Mouse (Mus musculus): ENCODE measurements around the gene Rhbdd1. TPM values are rescaled to one million over a fixed set of nuclear protein-coding genes. Genes with fewer than 3 reads are reported as not detected.

Gene Rhbdd1
- polyA plus RNA-seq, 1 experiment from 2014 or later = 8.9 TPM

DNA sequence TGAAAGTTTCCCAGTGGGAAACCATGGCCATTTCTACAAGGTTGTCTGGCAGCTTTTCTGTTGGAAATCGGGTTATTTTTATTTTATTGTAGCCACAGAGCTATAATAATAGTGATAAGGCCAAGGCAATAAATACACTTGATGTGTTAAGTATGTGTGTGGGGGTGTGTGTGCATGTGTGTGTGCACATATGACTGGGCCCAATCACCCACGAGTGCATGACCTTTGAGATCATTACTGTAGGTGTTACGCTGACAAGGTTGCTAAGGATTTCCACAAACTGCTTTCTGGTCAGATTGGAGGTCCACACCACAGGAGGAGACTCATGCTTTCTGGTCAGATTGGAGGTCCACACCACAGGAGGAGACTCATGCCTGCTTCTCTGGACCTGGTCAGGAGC lies 18.3 kb downstream of the Rhbdd1 start:
- H3K9me3 ChIP-seq (replicated peaks; ENCODE audit: control insufficient read depth, low read length) = no peaks in the 10 kb centered on the region
- H3K4me2 ChIP-seq (ENCODE audit: low read depth, low read length) = no peak overlapping the region
- 81% methylated on average over 3 of the region's 3 CpGs for WGBS
- no peak overlapping the region for H3K4me3 ChIP-seq (ENCODE audit: low read length)
- no peaks in the 10 kb centered on the region for H3K4me1 ChIP-seq (ENCODE audit: control insufficient read depth, insufficient read depth, low read length)
- no peaks in the 10 kb centered on the region for H3K36me3 ChIP-seq (ENCODE audit: control insufficient read depth, insufficient read depth)
- no peak overlapping the region for H3K9ac ChIP-seq (ENCODE audit: low read length)
- H3K27ac ChIP-seq (ENCODE audit: low read length) = no peak overlapping the region
- H3K27me3 ChIP-seq (ENCODE audit: control insufficient read depth, insufficient read depth, low read length) = no peaks in the 10 kb centered on the region
- ATAC-seq (replicated peaks; ENCODE audit: extremely low read depth, insufficient read depth, low FRiP score) = no peak

- H3K9me3 ChIP-seq (replicated peaks; ENCODE audit: control insufficient read depth, low read length) = no peaks in the 10 kb centered on the region
- H3K36me3 ChIP-seq (ENCODE audit: control insufficient read depth, insufficient read depth) = no peaks in the 10 kb centered on the region
- WGBS = 87% methylated on average over 2 of the region's 2 CpGs
- H3K4me2 ChIP-seq (ENCODE audit: low read depth, low read length) = no peak overlapping the region
- no peak for ATAC-seq (replicated peaks; ENCODE audit: extremely low read depth, insufficient read depth, low FRiP score)
- H3K27me3 ChIP-seq (ENCODE audit: control insufficient read depth, insufficient read depth, low read length) = peaks cover 8% of the 10 kb centered on the region; the same call in 1 of the 2 replicates
- no peak overlapping the region for H3K9ac ChIP-seq (ENCODE audit: low read length)
- H3K27ac ChIP-seq (ENCODE audit: low read length) = no peak overlapping the region
- no peak overlapping the region for H3K4me3 ChIP-seq (ENCODE audit: low read length)
- no peaks in the 10 kb centered on the region for H3K4me1 ChIP-seq (ENCODE audit: control insufficient read depth, insufficient read depth, low read length)
Observed at GRCm38 (mm10) chr1:82353089-82353488, 36.8 kb downstream of the Rhbdd1 start.

DNA sequence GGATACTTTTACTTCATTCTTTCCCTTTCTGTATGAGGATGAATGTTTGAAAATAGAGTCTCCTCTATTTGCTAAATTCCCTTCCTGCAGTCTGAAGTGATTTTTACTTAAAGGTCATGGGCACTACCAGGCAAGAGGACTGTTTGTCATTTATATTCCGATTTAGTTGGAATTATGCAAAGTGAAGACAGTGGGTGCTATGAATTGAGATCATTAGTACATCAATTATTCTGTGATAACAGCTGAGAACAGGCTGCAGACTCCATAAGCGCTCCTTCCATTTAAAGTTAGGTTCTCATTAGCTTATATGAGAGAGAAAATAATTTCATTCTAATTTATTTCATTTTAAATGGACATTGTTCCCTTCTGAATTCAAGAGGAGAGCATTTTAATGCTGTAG lies 37.5 kb downstream of the Rhbdd1 start:
- WGBS = 82% methylated on average over 2 of the region's 2 CpGs
- Histone ChIP-seq H3K9me3 (replicated peaks; ENCODE audit: control insufficient read depth, low read length) (no peaks in the 10 kb centered on the region), H3K36me3 (ENCODE audit: control insufficient read depth, insufficient read depth) (no peaks in the 10 kb centered on the region), H3K4me2 (ENCODE audit: low read depth, low read length) (no peak overlapping the region), H3K4me1 (ENCODE audit: control insufficient read depth, insufficient read depth, low read length) (0 out of 2 replicates have a peak, but pooled peaks cover 1% of the 10 kb centered on the region), H3K27me3 (ENCODE audit: control insufficient read depth, insufficient read depth, low read length) (peaks cover 8% of the 10 kb centered on the region; the same call in 1 of the 2 replicates), H3K4me3 (ENCODE audit: low read length) (no peak overlapping the region), H3K9ac (ENCODE audit: low read length) (no peak overlapping the region), H3K27ac (ENCODE audit: low read length) (no peak overlapping the region)
- ATAC-seq (replicated peaks; ENCODE audit: extremely low read depth, insufficient read depth, low FRiP score) = no peak

DNA sequence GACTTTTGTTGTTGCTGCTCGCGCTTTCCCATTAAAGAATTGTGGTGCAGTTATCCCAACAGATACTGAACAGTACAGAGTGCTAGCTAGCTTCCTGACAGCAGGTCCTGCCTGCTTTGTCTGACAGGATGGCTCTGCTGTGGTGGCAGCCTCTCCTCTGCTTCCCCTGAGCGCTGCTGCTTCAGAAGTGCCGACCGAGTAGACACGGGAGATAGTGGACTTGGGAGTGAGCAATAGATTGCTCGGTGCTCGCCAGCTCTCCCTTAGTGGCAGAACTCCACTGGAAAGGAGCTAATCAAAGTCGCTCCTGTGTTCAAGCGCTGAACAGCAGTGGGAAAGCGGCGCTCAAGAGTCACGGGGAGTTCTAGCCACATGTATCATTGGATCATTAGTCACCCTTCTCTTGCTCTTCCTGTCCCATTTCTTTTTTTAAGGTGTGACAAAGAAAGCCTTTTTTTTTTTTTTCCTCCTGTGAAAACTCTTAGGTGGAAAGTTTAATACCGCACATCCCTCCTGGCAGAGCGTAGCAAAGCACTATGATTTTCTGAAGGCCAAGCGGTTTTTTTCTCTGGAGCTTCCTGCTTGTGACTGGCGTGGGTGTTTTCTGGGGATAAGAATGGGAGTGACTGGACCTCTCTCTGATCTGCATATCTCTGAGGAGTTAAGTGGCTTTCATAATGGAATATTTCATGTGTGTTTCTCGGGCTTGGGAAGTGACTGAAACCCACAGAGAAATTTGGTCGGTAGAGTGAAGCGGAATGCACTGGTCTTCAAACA lies 42.8 kb downstream of the Rhbdd1 start:
- Histone ChIP-seq H3K9ac (ENCODE audit: low read length) (peak overlapping the region; percentile 47; the same call in 1 of the 2 replicates), H3K27me3 (ENCODE audit: control insufficient read depth, insufficient read depth, low read length) (peaks cover 27% of the 10 kb centered on the region), H3K9me3 (replicated peaks; ENCODE audit: control insufficient read depth, low read length) (peaks cover 7% of the 10 kb centered on the region; the same call in 1 of the 2 replicates), H3K27ac (ENCODE audit: low read length) (no peak overlapping the region), H3K4me1 (ENCODE audit: control insufficient read depth, insufficient read depth, low read length) (peaks cover 12% of the 10 kb centered on the region; the same call in 1 of the 2 replicates), H3K4me2 (ENCODE audit: low read depth, low read length) (peak overlapping the region; percentile 59), H3K36me3 (ENCODE audit: control insufficient read depth, insufficient read depth) (peaks cover 3% of the 10 kb centered on the region; the same call in 1 of the 2 replicates), H3K4me3 (ENCODE audit: low read length) (peak overlapping the region; percentile 29)
- peak; percentile 65 for ATAC-seq (replicated peaks; ENCODE audit: extremely low read depth, insufficient read depth, low FRiP score)
- 35% methylated on average over 20 of the region's 20 CpGs for WGBS

DNA sequence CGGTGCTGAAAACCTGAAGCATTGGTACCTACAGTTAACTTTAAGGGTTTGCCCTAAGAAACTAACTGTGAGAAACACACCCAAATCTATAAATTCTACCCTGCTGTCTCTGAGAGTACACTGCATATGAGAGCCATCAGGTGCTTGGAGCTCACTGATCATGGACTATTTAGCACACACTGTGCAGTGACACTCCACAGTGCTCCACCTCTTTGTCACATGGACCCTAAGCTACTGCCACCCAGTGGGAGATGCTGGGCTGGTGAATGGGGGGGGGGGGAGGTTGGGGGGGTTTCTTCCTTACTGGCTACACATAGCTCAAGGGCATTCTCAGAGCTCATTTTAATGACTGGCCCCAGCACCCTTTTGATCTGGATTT lies 43.4 kb downstream of the Rhbdd1 start:
- no peak overlapping the region for H3K9ac ChIP-seq (ENCODE audit: low read length)
- no peak overlapping the region for H3K27ac ChIP-seq (ENCODE audit: low read length)
- peaks cover 27% of the 10 kb centered on the region for H3K27me3 ChIP-seq (ENCODE audit: control insufficient read depth, insufficient read depth, low read length)
- H3K9me3 ChIP-seq (replicated peaks; ENCODE audit: control insufficient read depth, low read length) = peaks cover 7% of the 10 kb centered on the region; the same call in 1 of the 2 replicates
- no peak overlapping the region for H3K4me3 ChIP-seq (ENCODE audit: low read length)
- ATAC-seq (replicated peaks; ENCODE audit: extremely low read depth, insufficient read depth, low FRiP score) = no peak
- peaks cover 15% of the 10 kb centered on the region for H3K4me1 ChIP-seq (ENCODE audit: control insufficient read depth, insufficient read depth, low read length)
- WGBS = 59% methylated on average over 1 of the region's 1 CpGs
- peaks cover 3% of the 10 kb centered on the region; the same call in 1 of the 2 replicates for H3K36me3 ChIP-seq (ENCODE audit: control insufficient read depth, insufficient read depth)
- H3K4me2 ChIP-seq (ENCODE audit: low read depth, low read length) = no peak overlapping the region

DNA sequence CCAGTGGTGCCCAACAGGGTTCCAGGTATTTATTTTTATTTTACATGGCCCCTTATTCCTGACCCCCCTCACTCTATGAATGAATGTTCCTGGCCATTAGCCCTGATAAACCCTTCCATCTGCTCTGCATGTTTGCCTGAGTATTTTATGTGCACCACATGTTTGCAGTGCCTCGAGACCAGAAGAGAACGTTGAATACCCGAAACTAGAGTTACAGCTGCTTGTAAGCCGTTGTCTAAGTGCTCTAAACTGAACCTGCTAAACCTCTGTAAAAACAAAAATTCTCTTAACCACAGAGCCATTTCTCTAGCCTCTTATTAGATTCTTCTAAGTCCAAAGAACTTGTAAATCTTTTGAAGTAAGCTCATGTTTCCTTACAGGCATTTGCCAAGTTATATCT lies 45.0 kb downstream of the Rhbdd1 start:
- H3K4me3 ChIP-seq (ENCODE audit: low read length) = no peak overlapping the region
- H3K27ac ChIP-seq (ENCODE audit: low read length) = no peak overlapping the region
- peaks cover 16% of the 10 kb centered on the region for H3K4me1 ChIP-seq (ENCODE audit: control insufficient read depth, insufficient read depth, low read length)
- H3K27me3 ChIP-seq (ENCODE audit: control insufficient read depth, insufficient read depth, low read length) = peaks cover 25% of the 10 kb centered on the region
- peaks cover 3% of the 10 kb centered on the region; the same call in 1 of the 2 replicates for H3K36me3 ChIP-seq (ENCODE audit: control insufficient read depth, insufficient read depth)
- H3K9me3 ChIP-seq (replicated peaks; ENCODE audit: control insufficient read depth, low read length) = peaks cover 7% of the 10 kb centered on the region; the same call in 1 of the 2 replicates
- H3K4me2 ChIP-seq (ENCODE audit: low read depth, low read length) = no peak overlapping the region
- H3K9ac ChIP-seq (ENCODE audit: low read length) = no peak overlapping the region
- no peak for ATAC-seq (replicated peaks; ENCODE audit: extremely low read depth, insufficient read depth, low FRiP score)
- 80% methylated on average over 4 of the region's 4 CpGs for WGBS

DNA sequence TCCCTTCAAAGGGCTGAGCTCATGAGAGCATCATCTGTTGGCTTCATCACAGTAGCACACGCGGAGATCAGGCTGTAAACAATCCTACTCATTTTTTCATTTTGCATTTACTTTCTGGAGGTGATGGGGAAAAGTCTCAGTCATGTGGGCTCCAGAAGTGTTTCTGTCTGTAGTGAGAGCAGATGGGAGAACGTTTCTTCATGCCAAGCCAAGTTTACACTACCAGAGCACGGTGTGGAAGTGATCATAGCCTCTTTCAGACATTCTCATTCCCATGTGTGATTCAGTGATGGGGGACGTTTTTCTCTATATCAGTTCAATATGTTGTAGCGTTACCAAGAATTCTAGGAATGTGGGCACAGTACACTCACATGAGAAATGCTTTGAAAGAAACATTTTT lies 45.9 kb downstream of the Rhbdd1 start:
- Histone ChIP-seq H3K9ac (ENCODE audit: low read length) (no peak overlapping the region), H3K4me2 (ENCODE audit: low read depth, low read length) (no peak overlapping the region), H3K4me3 (ENCODE audit: low read length) (no peak overlapping the region), H3K27me3 (ENCODE audit: control insufficient read depth, insufficient read depth, low read length) (peaks cover 26% of the 10 kb centered on the region), H3K4me1 (ENCODE audit: control insufficient read depth, insufficient read depth, low read length) (peaks cover 16% of the 10 kb centered on the region), H3K36me3 (ENCODE audit: control insufficient read depth, insufficient read depth) (peaks cover 3% of the 10 kb centered on the region; the same call in 1 of the 2 replicates), H3K9me3 (replicated peaks; ENCODE audit: control insufficient read depth, low read length) (peaks cover 7% of the 10 kb centered on the region; the same call in 1 of the 2 replicates), H3K27ac (ENCODE audit: low read length) (no peak overlapping the region)
- 74% methylated on average over 6 of the region's 6 CpGs for WGBS
- no peak for ATAC-seq (replicated peaks; ENCODE audit: extremely low read depth, insufficient read depth, low FRiP score)

DNA sequence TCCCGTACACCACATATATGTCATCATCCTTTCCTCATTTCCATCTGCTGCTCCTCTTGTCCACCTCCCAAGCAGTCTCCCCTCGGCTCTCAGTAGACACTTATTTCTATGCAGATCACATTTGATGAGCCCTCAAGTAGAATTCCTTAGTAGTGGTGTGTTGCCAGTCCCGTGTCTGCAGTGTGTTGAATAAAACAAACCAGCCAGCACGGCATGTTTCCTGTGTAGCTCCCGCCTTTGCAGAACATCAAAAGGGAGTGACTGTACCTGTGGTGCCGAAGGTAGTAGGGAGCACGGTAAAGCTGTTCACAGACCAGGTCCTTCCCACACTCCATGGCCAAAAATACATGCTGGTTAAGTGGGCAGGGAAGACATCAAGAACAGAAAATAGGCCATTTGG lies 47.8 kb downstream of the Rhbdd1 start:
- Histone ChIP-seq H3K9me3 (replicated peaks; ENCODE audit: control insufficient read depth, low read length) (peaks cover 7% of the 10 kb centered on the region; the same call in 1 of the 2 replicates), H3K27me3 (ENCODE audit: control insufficient read depth, insufficient read depth, low read length) (peaks cover 25% of the 10 kb centered on the region), H3K27ac (ENCODE audit: low read length) (no peak overlapping the region), H3K4me1 (ENCODE audit: control insufficient read depth, insufficient read depth, low read length) (peaks cover 12% of the 10 kb centered on the region), H3K4me3 (ENCODE audit: low read length) (no peak overlapping the region), H3K4me2 (ENCODE audit: low read depth, low read length) (peak overlapping the region; percentile 27; the same call in 1 of the 2 replicates), H3K9ac (ENCODE audit: low read length) (no peak overlapping the region), H3K36me3 (ENCODE audit: control insufficient read depth, insufficient read depth) (peaks cover 3% of the 10 kb centered on the region; the same call in 1 of the 2 replicates)
- WGBS = 63% methylated on average over 7 of the region's 7 CpGs
- no peak for ATAC-seq (replicated peaks; ENCODE audit: extremely low read depth, insufficient read depth, low FRiP score)

GRCm38 (mm10) chr1:82364468-82364867 lies 48.2 kb downstream of the Rhbdd1 start:
- ATAC-seq (replicated peaks; ENCODE audit: extremely low read depth, insufficient read depth, low FRiP score) = peak; percentile 49; the same call in 1 of the 2 replicates
- peaks cover 10% of the 10 kb centered on the region for H3K4me1 ChIP-seq (ENCODE audit: control insufficient read depth, insufficient read depth, low read length)
- H3K27ac ChIP-seq (ENCODE audit: low read length) = no peak overlapping the region
- H3K9me3 ChIP-seq (replicated peaks; ENCODE audit: control insufficient read depth, low read length) = peaks cover 7% of the 10 kb centered on the region; the same call in 1 of the 2 replicates
- peak overlapping the region; percentile 27; the same call in 1 of the 2 replicates for H3K4me2 ChIP-seq (ENCODE audit: low read depth, low read length)
- 36% methylated on average over 6 of the region's 6 CpGs for WGBS
- H3K4me3 ChIP-seq (ENCODE audit: low read length) = no peak overlapping the region
- H3K27me3 ChIP-seq (ENCODE audit: control insufficient read depth, insufficient read depth, low read length) = peaks cover 25% of the 10 kb centered on the region
- peaks cover 3% of the 10 kb centered on the region; the same call in 1 of the 2 replicates for H3K36me3 ChIP-seq (ENCODE audit: control insufficient read depth, insufficient read depth)
- no peak overlapping the region for H3K9ac ChIP-seq (ENCODE audit: low read length)

Measured in heart, embryonic 16.5 days (tissue).